Mouse (Mus musculus) lung, adult 10 weeks (tissue): ENCODE measurements around the gene Gm2163. TPM values are rescaled to one million over a fixed set of nuclear protein-coding genes. Genes with fewer than 3 reads are reported as not detected.

Experiments
- polyA plus RNA-seq: library from polyadenylated mRNA; stranded (reverse); fragments of 350-450 nt; fragmentation: Illumina TruSeq; extraction: RNeasy Lipid Tissue Mini Kit (QIAGEN cat#74804); gene quantifications from one replicate; pipeline ENCODE4 v1.2.3, GENCODE M21; 2014; ENCODE audit warnings: low read depth, low replicate concordance; ENCODE audit not compliant: insufficient read depth

Gene Gm2163
- 0.10 TPM for polyA plus RNA-seq

GRCm38 (mm10) chr4:42466452-42466851 is at the start of gene Gm2163:
Gene Gm2163 (plus strand): TSS chr4:42466752.

DNA sequence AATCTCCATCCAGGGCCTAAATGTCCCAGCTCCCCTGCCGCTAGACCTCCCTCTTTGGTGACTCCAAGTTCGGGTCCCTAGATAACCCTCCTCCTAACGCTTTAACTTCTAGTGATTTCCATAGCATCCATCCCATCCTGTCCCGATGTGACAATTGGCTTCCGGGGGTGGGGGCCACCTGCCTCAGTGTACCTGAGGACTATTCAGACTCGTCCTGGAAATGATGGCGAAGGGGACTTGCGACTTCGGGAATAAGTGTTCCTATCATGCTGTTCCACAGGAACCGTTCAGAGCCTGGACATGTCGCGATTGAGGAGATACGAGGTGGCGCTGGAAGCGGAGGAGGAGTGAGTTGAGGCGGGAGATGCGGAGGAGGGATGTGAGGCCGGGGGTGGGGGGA is 27.5 kb upstream of the Gm2163 start, which contains the start of gene Gm21586:
Gene Gm21586, plus strand, starts transcription at position 301 of the 400 bp plus-strand sequence.

GRCm38 (mm10) chr4:42528075-42528474 is 61.5 kb downstream of the Gm2163 start, which contains the start of gene Fam205a2:
Gene Fam205a2 (minus strand): TSS chr4:42528175.

DNA sequence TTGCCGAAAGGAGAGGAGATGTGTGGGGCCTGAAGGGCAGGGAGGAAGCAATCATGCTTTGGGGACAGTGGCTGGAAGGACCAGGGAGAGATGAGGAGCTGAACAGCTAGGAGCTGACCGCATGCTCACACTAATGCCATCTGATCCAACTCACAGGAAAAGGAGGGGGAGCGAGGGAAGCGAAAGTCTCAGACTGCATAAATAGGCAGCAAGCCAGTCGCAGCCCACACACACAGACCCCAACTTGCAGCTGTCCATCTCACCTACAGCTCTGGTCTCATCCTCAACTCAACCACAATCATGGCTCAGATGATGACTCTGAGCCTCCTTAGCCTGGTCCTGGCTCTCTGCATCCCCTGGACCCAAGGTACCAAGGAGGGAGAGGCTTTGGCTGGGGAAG is 145.3 kb downstream of the Gm2163 start, which contains the start of gene Gm10591:
Gene Gm10591, plus strand, starts transcription at position 301 of the 400 bp plus-strand sequence.

GRCm38 (mm10) chr4:42629419-42629818 is 162.9 kb downstream of the Gm2163 start, which contains the start of gene Gm2564:
Gene Gm2564 (plus strand): TSS chr4:42629719.

Other genes starting within 250 kb of the Gm2163 start
- 0.24 TPM for gene Gm10600, start 226.1 kb upstream of the Gm2163 start, polyA plus RNA-seq
- 3.5 TPM for gene Ccl21b, start 211.0 kb upstream of the Gm2163 start, polyA plus RNA-seq
- not detected for gene Gm21953, start 172.5 kb upstream of the Gm2163 start, polyA plus RNA-seq
- not detected for gene Fam205a3, start 148.4 kb upstream of the Gm2163 start, polyA plus RNA-seq
- gene Gm21586, start 27.4 kb upstream of the Gm2163 start, polyA plus RNA-seq, result not detected
- gene Fam205a2, start 61.4 kb downstream of the Gm2163 start, polyA plus RNA-seq, result not detected
- 3.5 TPM for gene Gm10591, start 145.4 kb downstream of the Gm2163 start, polyA plus RNA-seq
- gene Gm2564, start 163.0 kb downstream of the Gm2163 start, polyA plus RNA-seq, result 11.3 TPM
- not detected for gene Ccl27b, start 188.5 kb downstream of the Gm2163 start, polyA plus RNA-seq
- not detected for gene Il11ra2, start 195.1 kb downstream of the Gm2163 start, polyA plus RNA-seq